Mouse (Mus musculus) inflammation-experienced regulatory T-cells, adult 6 months (primary cell): ENCODE results near the gene Tbxa2r. TPM values are rescaled to one million over a fixed set of nuclear protein-coding genes. Genes with fewer than 3 reads are reported as not detected.
A peak's percentile ranks its signal among the peaks of the same experiment; 100 is the strongest.

Source experiments
- ATAC-seq: one replicate; pipeline ENCODE4 v1.8.0; 2017
- polyA plus RNA-seq, 3 experiments: library from polyadenylated mRNA; unstranded; fragments of 100-300 nt; shearing (Covaris generic); gene quantifications; one replicate each; pipeline ENCODE4 v1.2.1; 2017

Gene Tbxa2r
- polyA plus RNA-seq, 3 experiments from 2014 or later = 10.0 to 21.7 (median 17.0) TPM

GRCm38 (mm10) chr10:81300352-81300907 lies 28.1 kb upstream of the Tbxa2r start:
- no peak for ATAC-seq

- no peak for ATAC-seq
Measured at GRCm38 (mm10) chr10:81301321-81301720, 27.2 kb upstream of the Tbxa2r start.

GRCm38 (mm10) chr10:81302288-81302687 lies 26.2 kb upstream of the Tbxa2r start:
- no peak for ATAC-seq

GRCm38 (mm10) chr10:81302781-81303218 lies 25.7 kb upstream of the Tbxa2r start:
- no peak for ATAC-seq

GRCm38 (mm10) chr10:81303258-81303657 lies 25.3 kb upstream of the Tbxa2r start:
- peak; percentile 20 for ATAC-seq

GRCm38 (mm10) chr10:81303761-81304160 lies 24.8 kb upstream of the Tbxa2r start:
- peak; percentile 66 for ATAC-seq

- peak; percentile 36 for ATAC-seq
Measured at GRCm38 (mm10) chr10:81304597-81305238, 23.8 kb upstream of the Tbxa2r start.

- ATAC-seq = no peak
Measured at GRCm38 (mm10) chr10:81305663-81306062, 22.9 kb upstream of the Tbxa2r start.

- no peak for ATAC-seq
Measured at GRCm38 (mm10) chr10:81306173-81306668, 22.3 kb upstream of the Tbxa2r start.

- no peak for ATAC-seq
Measured at GRCm38 (mm10) chr10:81306837-81307682, 21.5 kb upstream of the Tbxa2r start.

- peak; percentile 92 for ATAC-seq
Measured at GRCm38 (mm10) chr10:81309571-81309970, 19.0 kb upstream of the Tbxa2r start.

GRCm38 (mm10) chr10:81313581-81313980 lies 14.9 kb upstream of the Tbxa2r start:
- no peak for ATAC-seq

- ATAC-seq = no peak
Measured at GRCm38 (mm10) chr10:81314201-81314600, 14.3 kb upstream of the Tbxa2r start.

GRCm38 (mm10) chr10:81315587-81315986 lies 12.9 kb upstream of the Tbxa2r start:
- no peak for ATAC-seq

GRCm38 (mm10) chr10:81316338-81317060 lies 12.0 kb upstream of the Tbxa2r start:
- no peak for ATAC-seq

- no peak for ATAC-seq
Measured at GRCm38 (mm10) chr10:81317273-81317672, 11.3 kb upstream of the Tbxa2r start.

- no peak for ATAC-seq
Measured at GRCm38 (mm10) chr10:81318589-81319329, 9.8 kb upstream of the Tbxa2r start.

- ATAC-seq = no peak
Measured at GRCm38 (mm10) chr10:81319330-81319699, 9.2 kb upstream of the Tbxa2r start.

- ATAC-seq = no peak
Measured at GRCm38 (mm10) chr10:81319741-81320549, 8.6 kb upstream of the Tbxa2r start.

GRCm38 (mm10) chr10:81320550-81321347 lies 7.8 kb upstream of the Tbxa2r start, which contains the start of gene Cactin:
Cactin (plus strand) TSS chr10:81321103.
- peak; percentile 85 for ATAC-seq
